Mouse (Mus musculus) right cerebral cortex, postnatal 36 days (tissue): ENCODE results near the gene Ndufv1.
A peak's percentile ranks its signal among the peaks of the same experiment; 100 is the strongest.

Source experiments
- DNase-seq, 2 experiments: peaks; one replicate each; pipeline ENCODE4 v3.0.0; 2022; ENCODE audit warnings: low spot score in 2 of 2, mixed read lengths in 1 of 2

The Ndufv1 gene

DNA sequence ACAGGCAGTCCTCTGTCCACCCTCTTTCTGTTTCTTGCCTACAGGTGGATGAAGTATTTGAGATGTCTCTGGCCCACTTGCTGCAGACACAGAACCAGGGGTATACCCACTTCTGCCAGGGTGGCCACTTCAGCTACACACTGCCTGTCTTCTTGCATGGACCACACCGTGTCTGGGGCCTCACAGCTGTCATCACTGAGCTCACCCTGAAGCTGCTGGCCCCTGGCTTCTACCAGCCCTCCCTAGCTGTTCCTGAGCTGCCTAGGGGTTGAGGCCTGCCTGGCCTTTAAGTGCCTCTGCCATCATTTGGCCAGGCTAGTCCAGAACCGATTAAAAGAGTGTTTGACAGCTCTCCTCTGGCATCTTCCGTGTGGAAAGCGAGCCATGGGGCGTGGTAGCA lies 10.9 kb downstream of the Ndufv1 start:
- DNase-seq: no peak

DNA sequence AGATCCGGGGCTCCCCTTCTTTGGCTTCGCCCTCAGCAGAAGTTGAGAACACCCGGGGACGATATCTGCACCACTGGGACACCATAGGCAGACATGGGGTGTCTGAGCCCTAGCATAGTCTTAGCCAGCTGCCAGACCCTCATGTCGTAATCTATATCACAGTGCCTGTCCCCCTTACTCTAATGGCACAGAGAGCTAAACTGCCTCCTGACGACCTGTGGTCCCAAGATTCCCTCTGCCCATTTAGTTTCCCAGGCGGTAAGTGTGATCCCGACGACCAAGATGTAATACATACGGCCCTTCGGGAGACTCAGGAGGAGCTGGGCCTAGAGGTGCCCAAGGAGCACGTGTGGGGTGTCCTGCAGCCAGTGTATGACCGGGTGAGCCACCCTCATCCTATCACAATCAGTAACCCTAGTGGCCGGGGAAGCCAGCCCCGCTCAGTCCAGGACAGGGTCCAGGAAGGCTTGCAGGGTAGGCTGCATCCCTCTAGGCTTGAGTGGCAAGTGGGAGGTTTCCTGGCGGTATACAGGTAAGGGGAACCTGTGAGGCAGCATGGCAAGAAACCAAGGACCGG lies 11.6 kb downstream of the Ndufv1 start:
- DNase-seq: no peak

DNA sequence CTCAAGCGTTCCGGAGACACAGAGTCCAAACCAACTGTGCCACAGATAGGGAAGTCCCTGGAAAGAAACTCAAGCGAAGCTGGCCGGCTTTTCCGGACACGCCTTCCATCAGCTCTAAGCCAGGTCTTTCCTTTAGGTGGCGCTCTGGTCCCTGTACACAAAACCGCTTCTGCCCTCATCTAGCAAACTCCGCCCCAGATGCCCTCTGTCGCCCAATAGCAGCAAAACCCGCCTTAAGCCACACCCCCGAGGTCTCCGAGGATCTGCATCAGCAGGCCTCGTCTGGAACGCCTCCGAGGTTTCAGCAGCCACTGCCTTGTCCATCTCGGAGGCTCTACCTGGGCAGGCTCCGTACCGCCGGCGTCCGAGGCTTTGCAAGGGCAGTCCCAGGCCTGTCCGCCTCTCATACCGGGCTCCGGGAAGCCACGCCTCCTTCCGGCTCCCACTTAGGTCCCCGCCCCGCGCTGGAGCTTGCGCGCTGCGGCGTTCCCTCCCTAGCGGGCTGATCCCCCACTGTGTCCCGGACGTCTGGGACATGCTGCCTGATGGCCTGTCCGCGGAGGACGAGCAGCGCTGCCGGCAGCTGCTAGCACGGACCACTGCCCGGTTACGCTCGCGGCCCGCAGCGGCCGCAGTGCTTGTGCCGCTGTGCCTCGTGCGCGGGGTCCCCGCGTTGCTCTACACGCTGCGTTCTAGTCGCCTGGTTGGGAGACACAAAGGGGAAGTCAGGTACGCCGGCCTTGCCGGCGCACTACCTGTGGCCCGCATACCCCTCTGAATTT lies 12.3 kb downstream of the Ndufv1 start, which contains the start of the genes Nudt8 and Gm49405:
TSS of gene Nudt8 (plus strand) at position 462 of the 782 bp plus-strand sequence.
TSS of gene Gm49405 (plus strand) at position 508 of the 782 bp plus-strand sequence.
- peak; percentile 93 to 94 for DNase-seq

DNA sequence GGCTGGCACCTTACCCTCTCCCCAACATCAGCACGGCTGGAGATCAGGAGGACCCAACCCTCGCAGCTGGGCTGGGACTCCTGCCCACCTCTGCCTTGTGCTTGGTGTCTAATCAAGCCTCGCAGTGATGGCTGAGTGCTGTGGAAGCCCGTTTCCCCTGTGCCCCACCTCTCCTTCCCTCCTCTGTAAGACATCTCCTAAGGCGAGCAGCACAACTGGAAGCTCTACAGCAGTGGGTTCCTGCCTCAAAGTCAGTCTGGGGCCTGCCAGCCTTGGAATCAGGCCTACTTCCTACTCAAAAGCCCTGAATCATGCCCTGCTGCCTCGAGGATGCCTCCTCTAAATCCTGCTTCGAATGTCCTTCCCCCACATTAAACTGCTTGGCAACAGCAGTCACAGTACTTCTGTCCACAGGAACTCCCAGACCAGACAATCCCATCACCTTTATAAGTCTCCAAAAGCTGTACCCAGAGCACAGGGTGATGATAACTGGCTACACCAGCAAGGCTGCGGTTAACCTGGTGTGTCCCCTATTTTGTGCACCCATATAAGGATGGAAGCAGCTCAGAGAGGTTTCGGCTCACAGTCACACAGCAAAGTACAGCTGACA lies 13.4 kb downstream of the Ndufv1 start:
- DNase-seq: no peak

DNA sequence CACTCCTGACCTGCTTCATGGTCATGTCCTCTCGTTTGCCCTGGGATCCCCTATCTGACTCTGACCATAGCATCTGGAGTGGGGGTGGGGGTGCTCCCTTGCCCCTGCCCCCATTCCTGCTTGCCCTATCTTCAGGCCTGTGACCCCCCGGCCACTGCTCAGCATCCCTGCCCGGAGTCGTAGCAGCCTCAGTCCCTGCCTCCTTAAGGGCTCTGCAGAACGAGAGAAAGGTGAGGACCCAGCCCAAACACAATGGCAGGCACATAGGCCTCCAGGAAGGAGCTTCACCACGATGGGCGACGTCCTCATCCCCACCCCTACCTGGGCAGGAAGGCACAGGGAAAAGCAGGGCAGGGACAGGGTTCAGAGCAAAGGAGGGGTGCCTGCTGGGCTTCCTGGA lies 14.3 kb downstream of the Ndufv1 start:
- DNase-seq: no peak

DNA sequence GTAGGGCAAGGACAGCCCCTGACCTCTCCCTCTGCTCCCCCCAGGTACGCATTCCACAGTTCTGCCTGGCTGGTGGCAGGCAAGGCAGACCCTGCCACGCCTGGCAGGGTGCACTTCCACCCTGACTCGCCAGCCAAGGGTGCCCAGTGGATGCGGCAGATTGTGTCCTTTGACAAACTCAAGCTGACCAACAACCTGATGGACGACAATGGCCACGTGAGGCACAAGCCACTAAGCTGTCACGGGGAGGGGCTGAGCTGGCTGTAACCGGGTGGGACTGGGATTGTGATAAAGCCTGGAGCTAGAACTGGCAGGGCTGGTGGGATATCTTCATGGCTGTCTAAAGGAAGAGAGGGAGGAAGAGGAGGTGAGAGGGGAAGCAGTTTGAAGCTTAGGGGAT lies 15.4 kb downstream of the Ndufv1 start:
- no peak for DNase-seq

DNA sequence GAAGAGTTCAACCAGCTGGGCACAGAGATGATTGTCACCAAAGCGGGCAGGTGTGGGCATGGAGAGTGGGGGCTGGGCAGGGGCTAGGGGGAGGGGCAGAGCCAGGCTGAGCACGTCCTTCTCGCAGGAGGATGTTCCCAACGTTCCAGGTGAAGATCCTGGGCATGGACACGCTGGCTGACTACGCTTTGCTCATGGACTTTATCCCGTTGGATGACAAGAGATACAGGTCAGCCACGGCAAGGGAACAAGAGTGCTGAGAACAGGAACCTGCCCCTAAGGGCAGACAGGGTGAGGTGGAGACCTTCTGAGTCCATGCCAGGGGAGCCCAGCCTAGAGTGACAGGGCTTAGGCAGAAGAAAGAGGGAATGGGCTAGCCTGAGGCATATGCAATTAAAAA lies 15.9 kb downstream of the Ndufv1 start:
- no peak for DNase-seq

DNA sequence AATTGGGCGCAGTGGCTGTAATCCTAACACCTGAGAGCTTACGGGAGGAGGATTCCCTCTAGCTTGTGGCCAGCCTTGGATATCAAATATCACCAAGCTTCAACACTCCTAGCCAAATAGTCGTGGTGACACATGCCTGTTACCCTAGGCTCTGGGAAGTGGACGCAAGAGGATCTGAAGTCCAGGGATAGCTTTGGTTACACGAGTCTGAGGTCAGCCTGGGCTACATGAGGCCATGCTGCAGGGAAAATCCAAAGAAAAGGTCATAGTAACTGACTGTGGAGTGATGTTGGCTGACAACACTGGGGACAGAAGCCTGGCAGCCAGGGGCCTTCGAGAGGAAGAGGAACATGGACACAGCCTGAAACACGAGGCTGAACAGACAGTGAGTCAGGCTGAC lies 16.5 kb downstream of the Ndufv1 start:
- no peak for DNase-seq

DNA sequence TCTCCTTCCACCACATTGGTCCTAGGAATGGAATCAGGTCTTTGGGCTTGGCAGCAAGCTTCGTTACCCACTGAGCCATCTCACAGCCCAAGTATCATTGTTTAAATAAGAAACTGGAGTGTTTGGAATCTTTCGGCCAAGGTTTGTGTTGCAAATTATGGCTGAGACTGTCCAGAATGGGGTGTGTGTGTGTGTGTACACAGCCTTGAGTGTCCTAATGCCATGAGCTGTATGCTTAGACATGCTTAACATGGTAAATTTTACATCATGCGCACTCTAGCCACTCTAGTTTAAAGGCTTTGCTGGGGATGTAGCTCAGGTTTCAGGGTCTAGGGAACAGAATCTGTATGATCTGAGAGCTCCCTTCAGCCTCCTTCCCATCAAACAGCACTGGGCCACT lies 17.1 kb downstream of the Ndufv1 start:
- DNase-seq: no peak

DNA sequence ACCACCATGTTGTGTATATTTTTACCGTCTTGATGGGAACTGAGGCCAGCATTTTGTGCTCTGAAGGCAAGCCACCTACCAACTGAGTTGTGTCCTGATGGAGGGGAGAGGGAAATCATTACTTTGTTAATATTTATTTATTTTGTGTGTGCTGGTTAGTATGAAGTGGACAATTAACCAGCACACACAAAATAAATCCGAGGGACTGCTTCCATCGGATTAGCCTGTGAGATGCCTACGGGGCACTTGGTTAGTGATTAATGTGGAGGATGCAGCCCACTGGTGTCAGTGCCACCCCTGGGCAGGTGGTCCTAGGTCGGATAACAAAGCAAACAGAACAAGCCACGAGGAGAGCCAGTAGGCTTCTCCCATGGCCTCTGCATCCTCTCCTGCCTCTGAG lies 17.7 kb downstream of the Ndufv1 start:
- no peak for DNase-seq

DNA sequence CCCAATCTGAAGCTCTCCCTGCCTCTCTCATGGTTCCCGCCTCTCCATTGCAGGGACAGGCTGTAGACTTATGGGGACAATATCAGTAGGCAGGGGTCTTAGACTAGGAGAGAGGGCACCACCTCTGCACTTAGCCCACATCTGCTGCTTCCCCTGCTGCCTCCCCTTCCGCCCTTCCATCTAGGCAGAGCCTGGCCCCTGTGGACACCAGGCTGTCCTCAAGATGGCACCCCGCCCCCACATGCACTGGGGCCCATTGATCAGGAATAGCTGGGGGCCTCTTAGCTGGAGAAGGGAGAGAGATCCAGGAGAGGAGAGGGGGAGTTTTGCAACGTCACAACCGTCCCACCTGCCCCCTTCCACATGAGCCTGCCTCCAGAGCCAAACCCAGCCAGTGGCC lies 20.2 kb downstream of the Ndufv1 start, which contains the start of gene Tbx10:
TSS of gene Tbx10 (plus strand) at position 337 of the 400 bp plus-strand sequence.
- no peak for DNase-seq

DNA sequence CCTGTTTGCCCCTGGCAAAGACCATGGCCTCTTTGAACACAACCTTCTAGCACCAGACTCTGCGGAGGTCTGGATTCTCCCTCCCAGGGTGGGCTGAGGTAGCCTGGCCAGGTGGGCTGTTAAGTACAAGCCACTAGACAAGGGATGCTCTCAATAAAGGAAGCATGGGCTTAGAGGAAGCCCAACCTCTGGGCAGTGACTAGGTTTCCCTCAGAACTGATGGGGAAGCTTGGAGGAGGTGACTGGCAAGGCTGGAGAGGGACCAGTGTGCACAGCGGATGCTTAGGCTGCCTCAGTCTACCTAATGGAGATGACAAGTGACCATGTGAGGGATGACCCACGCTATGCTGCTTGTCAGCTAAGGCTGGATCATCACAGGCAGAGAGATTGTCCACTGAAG lies 20.6 kb downstream of the Ndufv1 start:
- DNase-seq: no peak

DNA sequence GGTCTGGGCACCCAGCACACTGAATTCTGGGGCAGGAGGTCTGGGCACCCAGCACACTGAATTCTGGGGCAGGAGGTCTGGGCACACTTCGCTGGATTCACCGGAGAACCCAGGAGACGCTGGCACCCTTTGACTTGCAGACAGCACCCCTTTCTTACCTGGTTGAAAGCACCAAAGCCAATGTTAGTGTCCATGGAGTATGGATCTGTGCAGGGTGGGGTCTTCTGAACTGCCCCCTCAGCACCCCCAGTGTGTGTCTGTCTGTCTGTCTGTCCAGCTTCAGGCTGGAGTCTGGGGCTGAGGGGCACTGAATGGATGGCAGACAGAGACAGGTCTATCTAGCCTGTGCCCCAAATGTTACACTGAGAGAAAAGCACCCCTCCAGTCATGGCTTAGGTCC lies 21.0 kb downstream of the Ndufv1 start:
- no peak for DNase-seq

DNA sequence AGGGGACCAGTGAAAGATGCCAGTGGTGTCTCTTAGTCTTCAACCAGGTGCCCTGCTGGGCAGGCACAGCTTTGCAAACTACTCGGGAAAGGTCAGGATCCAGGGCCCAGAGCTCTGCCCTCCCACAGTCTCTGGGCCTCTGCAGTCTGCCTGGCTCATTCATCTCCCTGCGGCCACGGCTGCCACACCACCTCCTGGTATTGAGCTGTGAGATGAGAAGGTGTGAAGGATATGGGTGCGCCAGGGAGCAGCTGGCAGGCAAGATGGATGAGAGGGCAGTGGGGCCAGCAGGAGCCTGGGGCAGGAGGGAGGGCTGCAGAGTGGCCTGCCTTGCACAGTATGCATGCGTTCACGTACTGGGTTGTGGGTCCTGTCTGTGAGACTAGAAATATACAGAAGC lies 21.8 kb downstream of the Ndufv1 start:
- DNase-seq: no peak

DNA sequence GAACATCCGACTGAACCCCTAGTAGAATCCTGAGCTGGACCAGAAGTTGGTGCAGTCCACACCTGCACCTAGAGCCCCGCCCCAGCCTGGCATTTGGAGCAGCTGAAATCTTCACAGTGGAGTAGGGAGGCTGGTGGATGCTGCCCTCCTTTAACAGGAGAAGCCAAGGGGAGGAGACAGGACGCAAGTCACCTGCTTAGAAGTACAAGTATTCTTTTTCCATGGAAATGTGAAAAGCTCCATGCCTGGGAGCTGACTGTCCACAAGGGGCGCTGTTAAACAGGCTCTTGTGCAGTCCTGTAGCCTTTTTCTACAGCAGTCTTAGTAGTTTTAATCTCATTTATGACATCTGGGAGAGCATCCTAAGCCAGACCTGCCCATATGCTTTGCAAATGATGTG lies 23.9 kb downstream of the Ndufv1 start:
- DNase-seq: no peak

DNA sequence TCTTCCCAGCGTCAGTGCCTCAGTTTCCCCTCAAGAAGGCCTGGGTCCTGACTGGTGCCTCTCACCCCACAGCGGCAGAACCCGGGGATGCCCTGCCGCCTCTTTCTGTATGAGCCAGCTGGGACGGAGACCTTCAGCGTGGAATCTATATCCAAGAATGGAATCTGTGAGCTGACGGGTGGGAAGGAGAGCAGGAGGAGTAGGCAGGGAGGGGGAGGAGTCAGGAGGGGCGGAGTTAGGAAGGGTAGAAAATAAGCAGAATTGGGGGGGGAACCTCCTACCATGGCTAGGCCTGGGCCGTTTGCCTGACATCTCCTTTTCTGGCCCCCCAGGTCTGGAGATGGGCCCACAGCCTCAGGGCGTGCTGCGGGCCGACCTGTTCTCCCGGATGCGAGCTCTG lies 24.5 kb downstream of the Ndufv1 start:
- DNase-seq: no peak

DNA sequence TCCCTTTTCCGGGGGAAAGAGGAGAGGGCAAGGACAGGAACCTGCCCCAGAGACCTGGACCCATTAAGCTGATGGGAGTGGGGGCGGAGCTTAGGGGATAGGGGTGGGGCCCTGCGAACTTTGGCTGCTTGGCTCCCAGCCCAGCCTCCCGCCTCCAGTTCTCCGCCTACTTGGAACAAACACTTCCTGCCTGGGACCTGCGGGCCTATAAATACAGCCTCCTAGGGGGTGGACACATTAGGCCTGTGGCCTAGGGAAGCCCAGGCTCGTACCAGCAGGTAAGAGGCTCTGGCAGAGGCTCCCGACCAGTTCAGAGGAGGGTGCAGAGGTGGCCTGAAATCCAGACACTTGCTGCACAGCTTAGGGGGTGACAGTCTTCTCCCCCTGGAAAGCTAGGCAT lies 26.3 kb downstream of the Ndufv1 start, which contains the start of gene Acy3:
TSS of gene Acy3 (plus strand) at position 237 of the 400 bp plus-strand sequence.
- DNase-seq: no peak

DNA sequence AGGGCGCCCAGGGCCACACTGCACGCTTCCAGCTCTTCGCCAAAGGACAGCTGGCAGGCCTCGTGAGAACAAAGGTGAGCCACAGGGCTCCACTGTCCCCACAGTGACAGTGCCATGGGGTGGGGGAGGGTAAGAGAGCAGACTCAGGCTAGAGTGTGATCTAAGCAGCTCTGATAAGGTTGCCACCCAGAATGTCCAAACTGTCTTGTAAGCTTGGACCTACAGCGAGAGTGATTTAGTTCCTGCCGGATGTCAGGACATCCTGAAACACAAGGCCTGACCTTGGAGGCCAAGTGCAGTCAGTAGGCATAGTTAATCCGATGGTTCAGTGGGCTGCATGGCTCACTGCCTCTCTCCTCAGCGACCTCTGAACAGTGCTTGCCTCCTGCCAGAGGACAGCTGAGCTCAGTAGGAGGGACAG lies 27.3 kb downstream of the Ndufv1 start:
- DNase-seq: no peak

DNA sequence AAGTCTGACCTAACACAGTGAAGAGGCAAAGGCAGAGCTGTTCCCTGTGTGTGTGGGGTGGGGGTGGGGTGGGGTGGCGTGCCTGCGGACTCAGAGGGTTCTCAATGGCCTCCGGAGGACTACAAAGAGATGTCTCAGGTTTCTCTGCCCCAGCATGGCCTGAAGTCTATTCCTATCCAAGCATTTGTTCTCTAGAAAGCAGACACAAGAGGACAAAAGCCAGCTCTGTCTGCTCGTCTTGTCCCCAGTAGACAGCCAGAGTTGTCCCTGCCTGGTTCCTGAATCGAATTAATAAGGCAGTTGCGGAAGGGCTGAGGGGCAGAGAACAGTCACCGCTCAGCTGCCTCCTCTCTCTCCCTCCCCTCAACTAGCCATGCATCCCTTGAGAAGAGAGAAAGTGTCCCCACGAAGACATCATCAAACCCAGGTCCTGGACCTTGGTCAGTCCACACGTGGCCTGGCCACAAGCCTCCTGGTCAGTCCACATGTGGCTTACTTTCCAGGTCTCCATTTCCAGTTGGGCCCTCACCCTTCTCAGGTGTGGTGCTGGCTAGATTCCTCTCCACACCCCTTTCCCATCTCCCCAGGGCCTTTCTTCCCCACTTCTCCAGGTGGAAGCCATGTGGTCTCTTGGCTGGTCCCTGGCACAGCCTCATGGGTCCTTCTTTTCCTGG lies 28.9 kb downstream of the Ndufv1 start:
- DNase-seq: no peak

DNA sequence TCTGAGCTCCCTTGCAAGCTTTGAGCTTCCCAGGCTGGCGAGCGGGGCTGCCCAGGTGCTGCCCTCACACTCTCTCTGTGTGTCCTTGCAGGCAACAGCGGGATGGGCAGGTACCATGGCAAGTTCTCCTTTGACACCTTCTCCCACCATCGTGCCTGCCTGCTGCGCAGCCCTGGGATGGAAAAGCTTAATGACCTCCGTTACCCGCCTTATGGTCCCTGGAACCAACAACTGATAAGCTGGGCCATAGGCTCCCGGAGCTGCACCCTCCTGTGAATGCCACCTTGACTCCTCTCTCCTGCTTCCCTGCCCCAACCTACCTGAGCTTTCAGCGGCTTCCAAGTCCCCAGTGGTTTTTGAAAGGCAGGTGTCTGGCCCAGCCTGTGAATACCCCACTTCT lies 31.7 kb downstream of the Ndufv1 start:
- DNase-seq: no peak

DNA sequence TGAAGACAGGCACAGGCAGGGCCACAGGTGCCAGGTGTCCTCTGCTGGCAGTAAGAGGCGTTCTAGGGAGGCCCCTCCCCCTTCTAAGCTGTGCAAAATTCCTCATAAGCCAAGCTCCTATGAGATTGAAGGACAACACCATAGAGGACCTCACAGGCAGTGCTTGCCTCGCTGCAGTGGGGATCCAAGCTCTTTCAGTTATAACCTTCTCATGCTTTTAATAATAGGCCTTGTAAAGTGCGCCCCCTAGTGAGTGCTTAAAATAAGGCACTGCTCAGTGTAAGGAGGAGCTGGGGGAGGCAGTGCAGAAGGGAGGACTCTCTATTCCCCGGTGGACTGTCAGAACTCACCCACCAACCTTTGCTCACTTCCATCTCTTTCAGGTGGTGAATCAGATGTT lies 32.3 kb downstream of the Ndufv1 start:
- DNase-seq: peak; percentile 48 to 52

DNA sequence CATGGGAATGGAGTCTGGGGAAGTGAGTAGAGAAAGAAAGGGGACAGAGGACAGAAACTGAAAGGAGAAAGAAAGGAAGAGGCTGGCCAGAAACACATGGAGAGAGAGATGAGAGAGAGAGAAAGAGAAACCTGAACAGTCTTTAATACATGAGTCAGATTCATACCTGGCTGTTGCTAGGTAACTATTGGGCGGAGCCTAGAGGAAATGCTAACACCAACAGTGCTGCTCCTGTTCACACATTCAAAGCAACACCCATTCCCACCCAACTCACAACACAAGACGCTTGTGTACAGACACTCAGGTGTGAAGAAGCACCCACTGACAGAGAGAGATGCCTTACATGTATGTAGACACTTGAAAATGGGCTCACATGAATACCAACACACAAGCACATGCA lies 36.7 kb downstream of the Ndufv1 start:
- DNase-seq: no peak
